In the genomic region with DNA sequence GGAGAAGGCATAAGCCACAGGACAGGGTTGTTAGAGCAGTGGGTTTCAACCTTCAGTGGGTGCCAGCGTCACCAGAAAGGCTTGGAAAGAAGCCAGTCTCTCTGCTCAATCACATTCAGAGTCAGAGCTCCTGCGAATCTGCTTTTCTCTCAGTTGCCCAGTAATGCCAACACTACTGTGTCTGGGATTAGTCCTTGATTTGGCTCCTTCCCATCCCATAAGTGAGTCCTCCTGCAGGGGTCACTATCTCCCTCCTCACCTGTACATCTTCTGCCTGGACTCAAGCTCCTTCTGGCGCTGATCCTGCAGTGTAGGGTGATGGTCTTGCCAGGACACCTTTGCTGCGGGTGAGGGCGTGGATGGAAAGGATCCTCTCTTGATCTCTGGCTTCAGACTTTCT, we compare ENCODE assay signal across 9 mouse cellular contexts. TPM values are rescaled to one million over a fixed set of nuclear protein-coding genes. Genes with fewer than 3 reads are reported as not detected.
DNase-seq lines count a peak whose midpoint lies in the region; ATAC-seq and TF ChIP-seq lines count a peak whose summit lies in the region.
"Had no signal": no experiment of that assay in that cellular context is flagged by ENCODE, and none has a peak within 500 bp of the region (broad histone marks: within the 10 kb centered on the region; RNA-seq: fewer than 3 reads in every experiment).

No protein-coding gene starts in this region.

- 4% methylated on average over 5 of the region's 5 CpGs for whole genome bisulfite sequencing in cerebellum, adult 2 months
- WGBS in heart, postnatal 0 days: 4% methylated on average over 5 of the region's 5 CpGs
- 6% methylated on average over 5 of the region's 5 CpGs for WGBS in midbrain, embryonic 12.5 days

- TF ChIP-seq CTCF in layer of hippocampus, adult 2 months (conservative IDR thresholded peaks at IDR 0.05): peak; percentile 42
- TF ChIP-seq CTCF in cerebellum, adult 2 months (IDR thresholded peaks at IDR 0.05; ENCODE audit: borderline replicate concordance, insufficient read depth, low read depth, low read length): peak; percentile 58
- TF ChIP-seq CTCF in heart, postnatal 0 days (IDR thresholded peaks at IDR 0.05; ENCODE audit: low read depth): peak; percentile 24; the same call in 1 of the 2 replicates

- intact Hi-C loops in gastrocnemius, postnatal 36 days (cut with DNase I): no loop called here

- no peaks in the 10 kb centered on the region for H3K36me3 ChIP-seq in heart, postnatal 0 days (replicated peaks; ENCODE audit: control insufficient read depth, insufficient read depth, low read length)
- H3K36me3 ChIP-seq in midbrain, embryonic 12.5 days: no peaks in the 10 kb centered on the region

- peak overlapping the region; percentile 49 for H3K4me2 ChIP-seq in heart, postnatal 0 days (ENCODE audit: low read depth, low read length)
- peak overlapping the region; percentile 47 for H3K4me2 ChIP-seq in midbrain, embryonic 12.5 days (replicated peaks)

- TF ChIP-seq EP300 in heart, postnatal 0 days (IDR thresholded peaks at IDR 0.05; ENCODE audit: low read depth): no peak

- TF ChIP-seq POLR2A in cerebellum, adult 2 months (IDR thresholded peaks at IDR 0.05; ENCODE audit: borderline replicate concordance, insufficient read depth, low read length): no peak

- no peaks in the 10 kb centered on the region for H3K27me3 ChIP-seq in cerebellum, adult 2 months (ENCODE audit: control insufficient read depth, insufficient read depth, low read length)
- peaks cover 17% of the 10 kb centered on the region for H3K27me3 ChIP-seq in heart, postnatal 0 days (ENCODE audit: control insufficient read depth, insufficient read depth, low read length)
- H3K27me3 ChIP-seq in midbrain, embryonic 12.5 days: peaks cover 34% of the 10 kb centered on the region

- ATAC-seq in heart, postnatal 0 days (ENCODE audit: insufficient read depth, low read depth): no peak
- ATAC-seq in midbrain, embryonic 12.5 days (ENCODE audit: low FRiP score, low read depth): no peak

- H3K27ac ChIP-seq in layer of hippocampus, adult 2 months: peak overlapping the region; percentile 39; the same call in 1 of the 2 replicates
- H3K27ac ChIP-seq in cerebellum, adult 2 months (ENCODE audit: insufficient read depth, low read length): no peak overlapping the region
- no peak overlapping the region for H3K27ac ChIP-seq in heart, postnatal 0 days (ENCODE audit: low read depth)
- no peak overlapping the region for H3K27ac ChIP-seq in midbrain, embryonic 12.5 days (replicated peaks)

- H3K4me1 ChIP-seq in cerebellum, adult 2 months (ENCODE audit: control insufficient read depth, insufficient read depth, low read length): no peaks in the 10 kb centered on the region
- H3K4me1 ChIP-seq in heart, postnatal 0 days (ENCODE audit: control insufficient read depth, insufficient read depth): peaks cover 8% of the 10 kb centered on the region
- H3K4me1 ChIP-seq in midbrain, embryonic 12.5 days: peaks cover 7% of the 10 kb centered on the region; the same call in 1 of the 2 replicates

- no peak for DNase-seq in layer of hippocampus, adult 2 months (ENCODE audit: low spot score in 2 of 2)
- DNase-seq in layer of hippocampus, postnatal 25 days (ENCODE audit: extremely low spot score in 1 of 2, low spot score in 1 of 2): no peak
- DNase-seq in cerebellum, adult 2 months: peak in 1 of 2 experiments; percentile 68
- DNase-seq in heart, postnatal 0 days (ENCODE audit: low spot score): no peak
- no peak for DNase-seq in spleen, postnatal 4 days (ENCODE audit: low spot score in 2 of 2)
- DNase-seq in gastrocnemius, postnatal 36 days: no peak
- no peak for DNase-seq in T-cell, adult 2 months (ENCODE audit: low spot score)

- H3K4me3 ChIP-seq in layer of hippocampus, adult 2 months: peak overlapping the region; percentile 50
- peak overlapping the region; percentile 53 for H3K4me3 ChIP-seq in cerebellum, adult 2 months (replicated peaks; ENCODE audit: insufficient read depth, low read depth, low read length)
- H3K4me3 ChIP-seq in heart, postnatal 0 days (ENCODE audit: low read depth, low read length): peak overlapping the region; percentile 26; the same call in 1 of the 2 replicates
- no peak overlapping the region; the same call in 1 of the 2 replicates for H3K4me3 ChIP-seq in midbrain, embryonic 12.5 days

- no peak overlapping the region for H3K9ac ChIP-seq in heart, postnatal 0 days (replicated peaks; ENCODE audit: low read depth, low read length)
- no peak overlapping the region for H3K9ac ChIP-seq in midbrain, embryonic 12.5 days (replicated peaks)

- H3K9me3 ChIP-seq in heart, postnatal 0 days (replicated peaks; ENCODE audit: control insufficient read depth, low read length): no peaks in the 10 kb centered on the region
- H3K9me3 ChIP-seq in midbrain, embryonic 12.5 days: no peaks in the 10 kb centered on the region

RNA-seq across cellular contexts. Expression of a gene that starts 0.9 kb away (rescaled TPM):
- 1 to 10 TPM; 7.5 to 8.2 TPM for total RNA-seq in layer of hippocampus, adult 2 months (2021)
- 1 to 10 TPM; 6.0 to 8.2 TPM for total RNA-seq in layer of hippocampus, postnatal 25 days (2021)
- polyA plus RNA-seq in cerebellum, adult 2 months (2012; rRNA removed): 5.2 and 5.5 TPM in 2 replicates
- total RNA-seq in heart, postnatal 0 days (2014; rRNA removed; ENCODE audit: low replicate concordance): 3.0 and 3.7 TPM in 2 replicates
- polyA plus RNA-seq in heart, postnatal 0 days (2015; fragmentation: Nextera tagmentation; extraction: Ambion mirVana): 0.86 and 2.5 TPM in 2 replicates
- polyA plus RNA-seq in midbrain, embryonic 12.5 days (2016; fragmentation: Nextera tagmentation; extraction: Ambion mirVana): 0.13 TPM in 1 of 2 replicates, not detected in the other
- not detected for total RNA-seq in gastrocnemius, postnatal 36 days (2021)
- total RNA-seq: liver, adult 2 months had no signal
- polyA plus RNA-seq: liver, adult 2 months had no signal

RNA-seq across cellular contexts. Expression of a gene that starts 40.0 kb away (rescaled TPM):
- total RNA-seq in layer of hippocampus, adult 2 months (2021): 10 to 100 TPM in 1 of 2 experiments, 1 to 10 TPM in 1; 8.7 to 12.2 TPM
- 1 to 10 TPM; 4.0 to 7.2 TPM for total RNA-seq in layer of hippocampus, postnatal 25 days (2021)
- 0.59 and 0.60 TPM in 2 replicates for polyA plus RNA-seq in cerebellum, adult 2 months (2012; rRNA removed)
- total RNA-seq in heart, postnatal 0 days (2014; rRNA removed; ENCODE audit: low replicate concordance): not detected in 2 replicates
- not detected in 2 replicates for polyA plus RNA-seq in heart, postnatal 0 days (2015; fragmentation: Nextera tagmentation; extraction: Ambion mirVana)
- polyA plus RNA-seq in midbrain, embryonic 12.5 days (2016; fragmentation: Nextera tagmentation; extraction: Ambion mirVana): 0.06 TPM in 1 of 2 replicates, not detected in the other
- total RNA-seq in gastrocnemius, postnatal 36 days (2021): not detected
- total RNA-seq: liver, adult 2 months had no signal
- polyA plus RNA-seq: liver, adult 2 months had no signal

RNA-seq across cellular contexts. Expression of a gene that starts 40.1 kb away (rescaled TPM):
- 1 to 10 TPM; 2.1 to 2.3 TPM for total RNA-seq in layer of hippocampus, adult 2 months (2021)
- 1 to 10 TPM; 1.7 TPM for total RNA-seq in layer of hippocampus, postnatal 25 days (2021)
- polyA plus RNA-seq in cerebellum, adult 2 months (2012; rRNA removed): 1.4 and 1.8 TPM in 2 replicates
- total RNA-seq in heart, postnatal 0 days (2014; rRNA removed; ENCODE audit: low replicate concordance): 0.27 TPM in 1 of 2 replicates, not detected in the other
- 0.07 and 0.15 TPM in 2 replicates for polyA plus RNA-seq in heart, postnatal 0 days (2015; fragmentation: Nextera tagmentation; extraction: Ambion mirVana)
- 0.23 and 0.25 TPM in 2 replicates for polyA plus RNA-seq in midbrain, embryonic 12.5 days (2016; fragmentation: Nextera tagmentation; extraction: Ambion mirVana)
- not detected for total RNA-seq in gastrocnemius, postnatal 36 days (2021)
- total RNA-seq: liver, adult 2 months had no signal
- polyA plus RNA-seq: liver, adult 2 months had no signal
